Mouse (Mus musculus) cerebellum, adult 2 months (tissue): ENCODE results near the gene Itpka.

Experiments
- CTCF ChIP-seq: fragments of 200-500 bp; IDR thresholded peaks from 2 replicates; pipeline ENCODE4 v1.5.1; 2011; ENCODE audit warnings: low read depth, mild to moderate bottlenecking, control low read depth, low read length, moderate library complexity, borderline replicate concordance; ENCODE audit not compliant: insufficient read depth
- POLR2A ChIP-seq: fragments of 200-500 bp; IDR thresholded peaks from 2 replicates; pipeline ENCODE4 v1.6.1; 2011; ENCODE audit warnings: low read length, control low read depth, borderline replicate concordance; ENCODE audit not compliant: insufficient read depth

- no peak for TF ChIP-seq POLR2A
- no peak for TF ChIP-seq CTCF
Measured at GRCm38 (mm10) chr2:119727762-119728416, 14.2 kb upstream of the Itpka start.
